Mouse (Mus musculus): Measurements from ENCODE around the gene Fam149b.

DNA sequence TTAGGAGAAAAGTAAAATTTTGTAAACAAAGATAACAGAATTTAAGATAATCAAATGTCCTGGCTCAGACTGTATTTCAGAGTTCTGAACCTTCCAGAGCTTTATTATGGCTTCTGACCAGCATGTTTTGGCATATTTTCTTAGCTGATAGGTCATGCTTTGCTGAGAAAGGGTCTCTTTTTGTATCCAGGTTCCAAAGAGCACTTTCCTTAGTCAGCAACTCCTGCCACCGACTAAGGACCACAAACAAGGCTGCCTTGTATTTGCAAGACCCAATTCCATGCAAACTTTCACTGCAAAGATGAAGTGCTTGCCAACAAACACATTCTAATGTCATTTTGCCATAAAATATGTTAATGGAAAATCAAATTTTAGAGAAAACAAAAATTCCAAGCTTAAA lies 81.9 kb downstream of the Fam149b start:
- TF ChIP-seq ZC3H11A (IDR thresholded peaks at IDR 0.05; ENCODE audit: borderline replicate concordance, low read depth, low read length), result no peak
- no peak for TF ChIP-seq ZNF384 (IDR thresholded peaks at IDR 0.05; ENCODE audit: low read depth, low read length)
- TF ChIP-seq CHD2 (IDR thresholded peaks at IDR 0.05; ENCODE audit: low read depth, low read length), result no peak

Data from ES-E14 (cell line).